Mouse (Mus musculus) heart, embryonic 16.5 days (tissue): ENCODE measurements around the gene Adamtsl4. TPM values are rescaled to one million over a fixed set of nuclear protein-coding genes. Genes with fewer than 3 reads are reported as not detected.

ENCODE experiments used
- ATAC-seq: fragments of 200-750 bp; cut with Nextera tagmentation; replicated peaks from 2 replicates; pipeline ENCODE4 v1.8.0; 2017; ENCODE audit warnings: moderate number of reproducible peaks; ENCODE audit not compliant: insufficient read depth, low FRiP score; ENCODE audit errors: extremely low read depth
- H3K27ac ChIP-seq: fragments of 300-500 bp; sonication (generic); 2 replicates; pipeline ENCODE4 v1.5.1; 2014; ENCODE audit warnings: mild to moderate bottlenecking, low read length, control low read depth, moderate library complexity
- H3K27me3 ChIP-seq: fragments of 300-500 bp; sonication (generic); 2 replicates; pipeline ENCODE4 v1.6.1; 2014; ENCODE audit warnings: low read length, mixed read lengths; ENCODE audit not compliant: control insufficient read depth, insufficient read depth
- H3K36me3 ChIP-seq: fragments of 300-500 bp; sonication (generic); 2 replicates; pipeline ENCODE4 v1.6.1; 2014; ENCODE audit not compliant: control insufficient read depth, insufficient read depth
- H3K4me1 ChIP-seq: fragments of 300-500 bp; sonication (generic); 2 replicates; pipeline ENCODE4 v1.6.1; 2014; ENCODE audit warnings: low read length, mixed read lengths; ENCODE audit not compliant: control insufficient read depth, insufficient read depth
- H3K4me2 ChIP-seq: fragments of 300-500 bp; sonication (generic); 2 replicates; pipeline ENCODE4 v1.6.1; 2014; ENCODE audit warnings: low read depth, mild to moderate bottlenecking, control low read depth, low read length
- H3K4me3 ChIP-seq: fragments of 300-500 bp; sonication (generic); 2 replicates; pipeline ENCODE4 v1.5.1; 2014; ENCODE audit warnings: mild to moderate bottlenecking, control low read depth, low read length
- H3K9ac ChIP-seq: fragments of 300-500 bp; sonication (generic); 2 replicates; pipeline ENCODE4 v1.6.1; 2014; ENCODE audit warnings: low read length, control low read depth
- H3K9me3 ChIP-seq: fragments of 300-500 bp; sonication (generic); replicated peaks from 2 replicates; pipeline ENCODE4 v1.6.1; 2016; ENCODE audit warnings: low read length; ENCODE audit not compliant: control insufficient read depth
- WGBS: fragments of 180-500 bp; shearing (Covaris S2); extraction: QIAGEN DNeasy Blood & Tissue Kit; methylation state at CpG from one replicate; pipeline ENCODE4 v1.1.7; 2014; 5-methylcytosine and 5-hydroxymethylcytosine counted together
- polyA plus RNA-seq: library from polyadenylated mRNA; unstranded; fragments of >200 nt; fragmentation: Nextera tagmentation; extraction: Ambion mirVana; gene quantifications from 2 replicates; pipeline ENCODE4 v1.2.1, GENCODE M21; 2015

Gene Adamtsl4
- polyA plus RNA-seq, 1 experiment from 2014 or later, result 13.7 TPM

GRCm38 (mm10) chr3:95669309-95669665 is 18.4 kb downstream of the Adamtsl4 start:
- no peak overlapping the region for H3K4me2 ChIP-seq
- H3K36me3 ChIP-seq, result peaks cover 13% of the 10 kb centered on the region; the same call in 1 of the 2 replicates
- no peak for ATAC-seq
- no peak overlapping the region for H3K4me3 ChIP-seq
- no peaks in the 10 kb centered on the region for H3K9me3 ChIP-seq
- no peaks in the 10 kb centered on the region for H3K27me3 ChIP-seq
- peak overlapping the region; percentile 95 for H3K27ac ChIP-seq
- peaks cover 69% of the 10 kb centered on the region for H3K4me1 ChIP-seq
- no peak overlapping the region for H3K9ac ChIP-seq
- WGBS, result 84% methylated on average over 3 of the region's 3 CpGs

DNA sequence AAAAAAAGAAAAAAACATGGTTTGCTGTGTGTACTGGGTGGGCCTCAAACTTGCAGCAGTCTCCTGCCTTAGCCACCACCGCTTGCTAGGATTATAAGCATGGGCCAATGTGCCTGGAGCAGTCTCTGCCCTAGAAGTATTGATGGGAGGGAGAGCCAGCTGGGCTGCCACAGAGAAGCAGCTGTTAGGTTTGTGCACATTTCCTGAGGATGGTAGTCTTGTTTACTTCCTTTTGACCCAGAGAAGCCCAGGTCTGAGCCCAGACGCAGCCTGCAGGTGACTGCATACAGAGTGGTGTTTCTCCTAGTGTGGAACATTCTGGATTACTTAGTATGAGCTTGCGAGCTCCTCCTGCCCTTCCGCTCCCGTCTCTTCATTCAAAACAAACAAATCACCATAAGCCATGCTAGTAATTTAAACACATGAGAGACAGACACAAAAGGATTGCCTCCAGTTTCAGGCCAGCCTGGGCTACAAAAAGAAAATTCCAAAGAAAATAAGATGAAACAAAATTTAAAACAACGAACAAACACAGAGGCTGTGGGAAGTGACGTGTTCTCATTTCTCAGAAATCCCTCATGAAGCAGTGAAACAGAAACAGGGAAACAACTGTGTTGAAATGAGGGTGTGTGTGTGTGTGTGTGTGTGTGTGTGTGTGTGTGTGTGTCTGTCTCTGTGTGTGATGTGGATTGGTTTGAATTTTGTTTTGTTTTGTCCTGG is 19.0 kb downstream of the Adamtsl4 start:
- Histone ChIP-seq H3K9me3 (no peaks in the 10 kb centered on the region), H3K4me1 (peaks cover 69% of the 10 kb centered on the region), H3K9ac (peak overlapping the region; percentile 66), H3K4me3 (no peak overlapping the region), H3K36me3 (peaks cover 18% of the 10 kb centered on the region), H3K4me2 (peak overlapping the region; percentile 49; the same call in 1 of the 2 replicates), H3K27ac (peak overlapping the region; percentile 95), H3K27me3 (no peaks in the 10 kb centered on the region)
- WGBS, result 72% methylated on average over 7 of the region's 7 CpGs
- ATAC-seq, result no peak

GRCm38 (mm10) chr3:95668026-95668425 is 19.7 kb downstream of the Adamtsl4 start:
- H3K9ac ChIP-seq, result peak overlapping the region; percentile 66
- peak; percentile 47; the same call in 1 of the 2 replicates for ATAC-seq

GRCm38 (mm10) chr3:95667521-95667920 is 20.2 kb downstream of the Adamtsl4 start:
- H3K27ac ChIP-seq, result peak overlapping the region; percentile 95
- H3K4me1 ChIP-seq, result peaks cover 68% of the 10 kb centered on the region
- no peaks in the 10 kb centered on the region for H3K27me3 ChIP-seq
- peak overlapping the region; percentile 49 for H3K4me2 ChIP-seq
- H3K36me3 ChIP-seq, result peaks cover 27% of the 10 kb centered on the region
- peak overlapping the region; percentile 66 for H3K9ac ChIP-seq
- H3K9me3 ChIP-seq, result no peaks in the 10 kb centered on the region
- WGBS, result 27% methylated on average over 4 of the region's 4 CpGs
- peak overlapping the region; percentile 22 for H3K4me3 ChIP-seq
- no peak for ATAC-seq

More at GRCm38 (mm10) chr3:95668026-95668425, 19.7 kb downstream of the Adamtsl4 start:
- no peaks in the 10 kb centered on the region for H3K27me3 ChIP-seq
- H3K4me2 ChIP-seq, result peak overlapping the region; percentile 49
- H3K27ac ChIP-seq, result peak overlapping the region; percentile 95
- H3K9me3 ChIP-seq, result no peaks in the 10 kb centered on the region
- peaks cover 22% of the 10 kb centered on the region for H3K36me3 ChIP-seq
- H3K4me1 ChIP-seq, result peaks cover 68% of the 10 kb centered on the region
- H3K4me3 ChIP-seq, result peak overlapping the region; percentile 22
- 8% methylated on average over 7 of the region's 7 CpGs for WGBS

DNA sequence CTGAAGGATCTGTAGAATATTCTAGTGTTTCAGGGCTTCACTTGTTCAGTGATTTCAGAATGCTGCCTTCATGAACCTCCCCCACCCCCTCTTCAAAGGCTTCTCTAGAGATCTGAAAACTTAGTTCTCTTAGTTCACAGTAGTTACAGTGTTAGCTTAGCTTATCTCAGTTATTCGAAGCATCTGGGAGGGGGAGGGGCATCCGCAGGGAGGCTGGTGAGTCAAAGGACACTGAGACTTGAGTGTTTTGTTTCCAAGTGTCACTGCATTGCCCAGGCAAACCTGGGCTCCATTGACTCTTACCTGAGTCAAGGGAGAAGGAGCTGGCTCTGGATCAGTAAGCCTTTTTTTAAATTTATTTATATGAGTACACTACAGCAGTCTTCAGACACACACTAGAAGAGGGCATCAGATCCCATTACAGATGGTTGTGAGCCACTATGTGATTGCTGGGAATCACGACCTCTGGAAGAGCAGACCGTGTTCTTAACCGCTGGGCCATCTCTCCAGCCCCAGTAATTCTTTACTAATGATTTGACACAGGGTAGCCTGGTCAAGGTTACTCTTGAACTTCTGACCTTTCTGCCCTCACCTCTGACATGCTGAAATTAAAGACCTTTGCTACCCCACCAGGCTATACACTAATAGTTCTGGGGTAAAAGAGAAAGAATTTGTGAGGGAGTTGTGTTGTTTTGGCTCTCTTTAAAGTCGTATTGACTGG is 21.4 kb downstream of the Adamtsl4 start:
- H3K27ac ChIP-seq, result peak overlapping the region; percentile 95
- H3K4me3 ChIP-seq, result no peak overlapping the region
- H3K4me1 ChIP-seq, result peaks cover 68% of the 10 kb centered on the region
- peak overlapping the region; percentile 19 for H3K9ac ChIP-seq
- no peaks in the 10 kb centered on the region for H3K9me3 ChIP-seq
- 18% methylated on average over 6 of the region's 6 CpGs for WGBS
- H3K27me3 ChIP-seq, result no peaks in the 10 kb centered on the region
- H3K36me3 ChIP-seq, result peaks cover 29% of the 10 kb centered on the region
- ATAC-seq, result peak; percentile 66
- H3K4me2 ChIP-seq, result peak overlapping the region; percentile 35

GRCm38 (mm10) chr3:95664940-95665352 is 22.8 kb downstream of the Adamtsl4 start:
- H3K36me3 ChIP-seq, result peaks cover 32% of the 10 kb centered on the region
- H3K4me3 ChIP-seq, result no peak overlapping the region
- ATAC-seq, result no peak
- H3K27me3 ChIP-seq, result no peaks in the 10 kb centered on the region
- H3K27ac ChIP-seq, result peak overlapping the region; percentile 95
- H3K4me1 ChIP-seq, result peaks cover 73% of the 10 kb centered on the region
- 82% methylated on average over 4 of the region's 4 CpGs for WGBS
- no peaks in the 10 kb centered on the region for H3K9me3 ChIP-seq
- H3K9ac ChIP-seq, result no peak overlapping the region
- H3K4me2 ChIP-seq, result no peak overlapping the region

- Histone ChIP-seq H3K9ac (peak overlapping the region; percentile 25; the same call in 1 of the 2 replicates), H3K36me3 (peaks cover 29% of the 10 kb centered on the region)
- ATAC-seq, result no peak
These were observed 23.6 kb downstream of the Adamtsl4 start for GRCm38 (mm10) chr3:95663969-95664608.

GRCm38 (mm10) chr3:95663486-95663885 is 24.2 kb downstream of the Adamtsl4 start:
- Histone ChIP-seq H3K27ac (peak overlapping the region; percentile 95), H3K9me3 (no peaks in the 10 kb centered on the region), H3K9ac (no peak overlapping the region), H3K4me2 (no peak overlapping the region; the same call in 1 of the 2 replicates), H3K27me3 (no peaks in the 10 kb centered on the region), H3K36me3 (peaks cover 29% of the 10 kb centered on the region), H3K4me1 (peaks cover 70% of the 10 kb centered on the region), H3K4me3 (no peak overlapping the region)
- WGBS, result 77% methylated on average over 2 of the region's 2 CpGs
- ATAC-seq, result no peak

More at GRCm38 (mm10) chr3:95663969-95664608, 23.6 kb downstream of the Adamtsl4 start:
- Histone ChIP-seq H3K4me3 (no peak overlapping the region), H3K27ac (peak overlapping the region; percentile 95), H3K4me2 (peak overlapping the region; percentile 22; the same call in 1 of the 2 replicates), H3K27me3 (no peaks in the 10 kb centered on the region), H3K4me1 (peaks cover 73% of the 10 kb centered on the region), H3K9me3 (no peaks in the 10 kb centered on the region)
- WGBS, result 70% methylated on average over 3 of the region's 3 CpGs
